Mouse (Mus musculus): Measurements from ENCODE around the gene Gm20767. TPM values are rescaled to one million over a fixed set of nuclear protein-coding genes. Genes with fewer than 3 reads are reported as not detected.
"Not testable (repeated sequence)": the region's sequence is repeated elsewhere in the genome, so short reads cannot be mapped to it uniquely, and the experiment has no call there.

Gm20767 gene
- total RNA-seq (2021), result not detected

- DNase-seq; intact Hi-C loops (cut with DNase I): not testable (repeated sequence)
These were observed at the start of gene Gm20767 for GRCm38 (mm10) chr13:120139946-120140345. TSS of gene Gm20767 (plus strand) at chr13:120140246.

DNA sequence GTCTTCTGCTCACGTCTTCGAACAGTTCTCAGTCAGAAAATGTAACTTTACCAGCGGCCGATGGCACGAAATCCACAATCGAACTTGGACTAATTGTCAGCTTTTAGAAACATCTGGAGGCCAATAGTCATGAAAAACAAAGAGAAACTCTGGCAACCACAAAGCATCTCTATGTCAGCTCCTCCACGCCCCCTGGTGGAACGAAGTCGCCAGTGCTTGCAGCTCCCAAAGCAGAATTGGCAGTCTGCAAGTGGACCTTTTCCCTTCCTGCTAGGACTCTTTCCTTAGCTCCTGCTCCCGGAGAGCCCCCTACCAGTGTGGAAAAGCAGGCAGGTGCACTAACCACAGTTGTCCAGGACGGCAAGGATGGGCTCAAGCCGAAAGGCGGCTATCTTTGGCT, 47.1 kb upstream of the Gm20767 start:
- intact Hi-C loops (cut with DNase I); DNase-seq: not testable (repeated sequence)

GRCm38 (mm10) chr13:120096241-120096937, 43.7 kb upstream of the Gm20767 start:
- intact Hi-C loops (cut with DNase I), result not testable (repeated sequence)
- peak; percentile 2 to 12 for DNase-seq

DNA sequence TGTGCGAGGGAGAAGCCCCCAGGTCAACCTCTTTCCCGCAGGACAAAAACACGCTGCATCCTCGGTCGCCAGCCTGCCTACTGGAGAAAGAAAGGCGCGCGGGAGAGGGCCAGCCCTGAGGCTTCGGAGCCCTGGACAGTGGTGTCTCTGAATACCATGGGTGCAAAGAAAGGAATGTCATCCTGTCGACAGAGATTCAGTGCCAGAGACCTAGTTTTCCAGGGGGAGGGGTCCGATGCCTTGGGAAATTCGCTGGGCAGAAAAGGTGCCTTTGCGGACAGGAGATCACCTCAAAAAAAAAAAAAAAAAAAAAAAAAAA, 43.1 kb upstream of the Gm20767 start:
- DNase-seq; intact Hi-C loops (cut with DNase I): not testable (repeated sequence)

DNA sequence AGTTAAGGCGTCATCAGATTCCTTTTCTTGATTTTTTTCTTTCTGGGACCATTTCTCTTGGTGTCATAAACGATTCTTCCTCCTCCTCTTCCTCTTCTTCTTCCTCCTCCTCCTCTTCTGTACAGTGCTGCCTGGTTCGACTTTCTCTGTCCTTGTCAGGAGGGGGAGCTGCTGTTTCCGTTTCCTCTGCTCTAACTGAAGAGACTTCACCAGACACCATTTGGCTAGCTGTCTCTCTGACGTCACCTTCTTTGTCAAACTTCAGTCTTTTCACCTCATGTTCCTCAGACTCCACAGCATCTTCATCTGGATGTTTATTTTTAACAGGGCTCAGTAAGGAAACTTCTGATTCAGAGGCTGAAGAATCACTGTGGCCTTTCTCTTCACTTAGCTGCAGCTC, 40.7 kb upstream of the Gm20767 start:
- DNase-seq; intact Hi-C loops (cut with DNase I): not testable (repeated sequence)

GRCm38 (mm10) chr13:120106504-120106903, 33.5 kb upstream of the Gm20767 start:
- DNase-seq; intact Hi-C loops (cut with DNase I): not testable (repeated sequence)

DNA sequence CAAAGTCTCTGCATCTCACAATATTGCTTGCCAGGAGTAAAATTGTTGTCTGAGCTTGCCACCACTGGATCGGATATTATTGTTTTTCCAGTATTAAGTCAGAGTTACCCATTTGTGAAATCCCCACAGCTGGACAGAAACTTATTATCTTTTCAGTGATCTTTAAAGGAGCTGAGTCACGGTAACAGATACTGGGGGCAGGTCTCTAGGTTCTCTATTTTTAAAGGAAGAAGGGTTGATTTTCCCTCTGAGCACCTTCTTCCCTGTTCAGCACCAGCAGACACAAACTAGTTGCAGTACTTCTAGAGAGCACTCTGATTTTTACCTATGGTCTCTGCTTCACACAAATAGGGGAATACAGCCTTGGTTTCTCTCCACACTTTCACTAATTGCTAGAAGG, 33.0 kb upstream of the Gm20767 start:
- DNase-seq; intact Hi-C loops (cut with DNase I): not testable (repeated sequence)

GRCm38 (mm10) chr13:120142348-120142747, 2.3 kb downstream of the Gm20767 start:
- DNase-seq; intact Hi-C loops (cut with DNase I): not testable (repeated sequence)

DNA sequence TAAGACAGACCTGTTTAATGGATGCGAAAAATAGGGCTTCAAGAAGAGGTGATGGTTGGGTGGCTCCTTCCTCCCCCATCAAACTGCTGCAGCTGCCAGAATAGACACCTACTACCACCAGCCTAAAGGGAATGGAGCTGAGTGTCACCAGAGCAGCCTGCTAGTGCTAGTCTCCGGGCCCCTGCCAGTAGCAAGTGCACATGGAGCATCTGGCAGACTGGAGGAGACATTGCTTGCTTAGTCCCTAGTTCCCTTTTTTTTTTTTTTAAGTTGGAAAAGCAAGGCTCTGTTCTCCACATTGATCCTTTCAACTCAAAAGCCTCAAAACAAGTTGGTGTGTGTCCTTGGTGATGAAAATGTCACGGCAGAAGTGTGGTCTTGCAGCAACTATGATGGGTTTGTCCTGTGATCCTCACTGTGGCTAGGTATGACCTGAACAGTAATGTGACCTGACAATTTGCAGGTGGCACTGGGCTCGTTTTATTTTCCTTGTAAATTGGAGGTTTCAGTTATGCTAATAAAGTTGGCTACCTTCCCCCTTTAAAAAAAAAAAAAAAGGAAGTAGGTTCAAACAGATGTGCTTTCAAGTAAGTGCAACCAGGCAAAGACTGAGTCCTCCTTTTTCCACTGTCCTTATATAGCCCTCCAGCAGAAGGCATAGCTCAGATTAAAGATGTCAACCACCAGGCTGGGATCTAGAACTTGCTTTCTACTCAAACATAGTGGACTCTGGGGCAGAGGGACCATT, 9.8 kb downstream of the Gm20767 start:
- intact Hi-C loops (cut with DNase I); DNase-seq: not testable (repeated sequence)

GRCm38 (mm10) chr13:120150589-120150988, 10.5 kb downstream of the Gm20767 start:
- DNase-seq; intact Hi-C loops (cut with DNase I): not testable (repeated sequence)

DNA sequence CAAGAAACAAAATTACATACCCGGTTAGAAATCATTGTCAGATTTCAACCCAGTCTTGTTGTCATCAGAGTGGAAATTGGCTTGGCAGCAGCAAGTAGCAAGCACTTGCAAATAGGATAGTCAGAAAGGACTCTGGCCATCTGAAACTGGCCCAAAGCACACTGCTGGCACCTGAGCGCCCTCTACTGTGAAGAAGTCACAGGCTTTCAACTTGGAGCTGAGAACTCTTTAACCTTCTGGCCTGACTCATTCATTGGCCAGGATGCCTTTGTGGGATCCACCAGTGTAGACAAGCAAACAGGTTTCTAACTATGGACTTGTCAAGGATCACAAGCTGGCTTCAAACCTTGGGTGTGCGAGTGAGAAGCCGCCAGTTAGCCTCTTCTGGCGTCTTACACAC, 28.3 kb downstream of the Gm20767 start:
- intact Hi-C loops (cut with DNase I), result not testable (repeated sequence)
- peak in 1 of 2 experiments; percentile 1 for DNase-seq

DNA sequence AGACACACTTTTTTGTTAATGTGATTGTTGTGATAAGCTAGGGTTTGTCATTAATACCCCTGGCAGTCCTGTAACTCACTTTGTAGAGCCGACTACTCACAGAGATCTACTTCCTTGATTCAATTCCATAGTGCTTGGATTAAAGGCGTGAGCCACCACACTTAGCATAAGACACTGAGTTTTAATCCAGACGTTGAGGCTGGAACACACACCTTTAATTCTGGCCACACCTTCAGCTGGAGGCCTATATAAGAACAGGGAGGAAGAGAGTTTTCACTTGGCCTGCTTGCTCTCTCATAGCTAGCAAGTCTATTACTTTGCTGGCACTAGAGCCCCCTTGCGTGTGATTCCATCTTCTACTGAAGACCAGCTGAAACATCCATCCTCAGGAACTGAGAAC, 32.1 kb downstream of the Gm20767 start, which contains the start of gene Gm21818:
Gm21818 (plus strand) TSS at position 301 of the 400 bp plus-strand sequence.
- intact Hi-C loops (cut with DNase I); DNase-seq: not testable (repeated sequence)

DNA sequence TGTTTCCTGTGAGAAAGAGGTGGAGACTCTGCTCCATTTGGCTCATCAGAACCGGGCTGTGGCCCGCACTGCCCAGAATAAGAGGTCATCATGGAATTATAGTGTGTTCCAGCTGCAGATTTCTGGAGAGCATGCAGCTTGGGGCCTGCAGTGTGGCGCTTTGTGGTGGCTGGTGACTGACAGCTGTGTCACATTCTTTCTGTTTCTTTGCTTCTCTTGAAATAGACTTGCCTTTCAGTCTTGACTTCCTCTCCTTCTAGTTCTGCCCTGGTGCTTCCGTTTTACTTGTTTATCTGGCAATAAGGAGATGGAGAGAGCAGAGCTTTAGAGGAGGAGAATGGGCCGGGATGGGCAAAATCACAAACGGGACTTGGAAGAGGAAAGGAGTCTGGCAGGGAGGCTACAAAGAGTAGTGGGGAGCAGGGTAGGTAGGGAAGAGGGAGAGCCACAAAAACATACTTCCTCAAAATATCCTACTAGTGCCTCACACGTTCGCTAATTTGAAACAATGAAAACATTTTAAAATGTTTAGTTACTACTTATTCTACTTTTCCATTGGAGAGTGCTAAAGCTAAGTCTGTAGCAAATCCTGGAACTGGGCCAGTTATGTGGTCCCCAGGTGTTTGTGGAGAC, 56.3 kb downstream of the Gm20767 start:
- intact Hi-C loops (cut with DNase I); DNase-seq: not testable (repeated sequence)

Other genes with a start within 250 kb of the Gm20767 start
- not detected for gene Tcstv1, start 245.5 kb upstream of the Gm20767 start, total RNA-seq (2021)
- gene Gm21761, start 211.0 kb upstream of the Gm20767 start, total RNA-seq (2021), result not detected
- gene B020031M17Rik, start 189.4 kb upstream of the Gm20767 start, total RNA-seq (2021), result not detected
- gene Gm36079, start 113.2 kb upstream of the Gm20767 start, total RNA-seq (2021), result not detected
- not detected for gene Gm21188, start 88.1 kb upstream of the Gm20767 start, total RNA-seq (2021)
- gene Gm21818, start 32.2 kb downstream of the Gm20767 start, total RNA-seq (2021), result not detected
- gene Gm21762, start 75.7 kb downstream of the Gm20767 start, total RNA-seq (2021), result not detected
- gene Gm21731, start 98.9 kb downstream of the Gm20767 start, total RNA-seq (2021), result not detected
- not detected for gene AF067061, start 122.9 kb downstream of the Gm20767 start, total RNA-seq (2021)
- not detected for gene BC147527, start 160.1 kb downstream of the Gm20767 start, total RNA-seq (2021)
- gene Tcstv3, start 176.6 kb downstream of the Gm20767 start, total RNA-seq (2021), result not detected